In the genomic region with DNA sequence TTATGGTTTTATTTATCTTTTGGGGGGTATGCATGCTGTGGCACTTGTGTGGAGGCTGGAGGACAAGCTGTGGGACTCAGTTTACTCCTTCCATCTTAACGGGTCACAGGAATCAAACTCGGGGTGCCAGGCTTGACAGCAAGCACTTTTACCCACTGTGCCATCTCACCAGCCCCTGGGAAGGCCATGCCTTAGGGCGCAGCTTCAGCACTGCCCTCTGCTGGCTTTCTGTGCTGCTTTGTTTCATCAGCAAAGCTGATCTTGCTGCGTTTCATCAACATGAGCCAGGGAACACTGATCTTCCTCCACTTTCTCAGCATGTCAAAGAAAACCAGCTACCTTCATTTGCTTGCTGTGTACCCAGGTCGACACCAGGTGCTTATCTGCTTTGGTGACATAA, we compare ENCODE assay signal across 10 mouse cellular contexts.
DNase-seq lines count a peak whose midpoint lies in the region; ATAC-seq and TF ChIP-seq lines count a peak whose summit lies in the region.
"Had no signal": no experiment of that assay in that cellular context is flagged by ENCODE, and none has a peak within 500 bp of the region (broad histone marks: within the 10 kb centered on the region; RNA-seq: fewer than 3 reads in every experiment).

No protein-coding gene starts in this region.

- no peaks in the 10 kb centered on the region for H3K9me3 ChIP-seq in hindbrain, embryonic 14.5 days (ENCODE audit: control insufficient read depth, low read length)
- H3K9me3 ChIP-seq in hindbrain, embryonic 13.5 days, result no peaks in the 10 kb centered on the region
- peaks cover 13% of the 10 kb centered on the region; the same call in 1 of the 2 replicates for H3K9me3 ChIP-seq in E14TG2a.4 (ENCODE audit: low read length)
- H3K9me3 ChIP-seq: embryonic facial prominence, embryonic 12.5 days; lung, embryonic 15.5 days had no signal

- no peak for TF ChIP-seq POLR2A in olfactory bulb, adult 2 months (IDR thresholded peaks at IDR 0.05; ENCODE audit: insufficient read depth, low read depth, low read length)

- no peak for ATAC-seq in hindbrain, embryonic 14.5 days (ENCODE audit: low FRiP score)
- ATAC-seq in hindbrain, embryonic 13.5 days (ENCODE audit: low FRiP score), result no peak

- 41% methylated on average over 5 of the region's 5 CpGs for WGBS in hindbrain, embryonic 14.5 days
- WGBS in hindbrain, embryonic 13.5 days, result 36% methylated on average over 5 of the region's 5 CpGs
- WGBS in olfactory bulb, adult 2 months, result 33% methylated on average over 5 of the region's 5 CpGs

- no peak overlapping the region for H3K4me3 ChIP-seq in hindbrain, embryonic 14.5 days (replicated peaks; ENCODE audit: low read length)
- H3K4me3 ChIP-seq in hindbrain, embryonic 13.5 days, result no peak overlapping the region
- H3K4me3 ChIP-seq in E14TG2a.4 (replicated peaks; ENCODE audit: low read length), result no peak overlapping the region
- H3K4me3 ChIP-seq in olfactory bulb, adult 2 months (ENCODE audit: insufficient read depth, low read depth, low read length), result no peak overlapping the region
- H3K4me3 ChIP-seq: embryonic facial prominence, embryonic 12.5 days; lung, embryonic 15.5 days had no signal

- TF ChIP-seq CTCF in E14TG2a.4 (conservative IDR thresholded peaks at IDR 0.05; ENCODE audit: low read length), result peak; percentile 36
- TF ChIP-seq CTCF in olfactory bulb, adult 2 months (IDR thresholded peaks at IDR 0.05; ENCODE audit: insufficient read depth, low read depth, low read length), result peak; percentile 42

- no peak overlapping the region for H3K4me2 ChIP-seq in hindbrain, embryonic 14.5 days (replicated peaks)
- no peak overlapping the region for H3K4me2 ChIP-seq in hindbrain, embryonic 13.5 days
- H3K4me2 ChIP-seq: embryonic facial prominence, embryonic 12.5 days; lung, embryonic 15.5 days had no signal

- peak; percentile 29 for DNase-seq in hindbrain, embryonic 14.5 days (ENCODE audit: low spot score)
- DNase-seq in cerebellum, adult 11-12 months, result peak; percentile 7
- DNase-seq in gastrocnemius, postnatal 25 days, result peak; percentile 28
- DNase-seq in layer of hippocampus, postnatal 36 days, result peak; percentile 36 to 37
- peak; percentile 69 to 71 for DNase-seq in thymus, postnatal 36 days

- H3K4me1 ChIP-seq in hindbrain, embryonic 14.5 days (replicated peaks; ENCODE audit: control insufficient read depth, insufficient read depth, low read length), result no peaks in the 10 kb centered on the region
- no peaks in the 10 kb centered on the region for H3K4me1 ChIP-seq in hindbrain, embryonic 13.5 days (replicated peaks)
- no peaks in the 10 kb centered on the region for H3K4me1 ChIP-seq in E14TG2a.4 (replicated peaks; ENCODE audit: low read depth, low read length)
- H3K4me1 ChIP-seq in olfactory bulb, adult 2 months (ENCODE audit: control insufficient read depth, insufficient read depth, low read length), result no peaks in the 10 kb centered on the region
- H3K4me1 ChIP-seq: embryonic facial prominence, embryonic 12.5 days; lung, embryonic 15.5 days had no signal

- H3K9ac ChIP-seq in hindbrain, embryonic 14.5 days, result no peak overlapping the region
- no peak overlapping the region for H3K9ac ChIP-seq in hindbrain, embryonic 13.5 days
- H3K9ac ChIP-seq: embryonic facial prominence, embryonic 12.5 days; lung, embryonic 15.5 days had no signal

- no peak overlapping the region for H3K27ac ChIP-seq in hindbrain, embryonic 14.5 days
- H3K27ac ChIP-seq in hindbrain, embryonic 13.5 days, result no peak overlapping the region
- no peak overlapping the region for H3K27ac ChIP-seq in olfactory bulb, adult 2 months (ENCODE audit: insufficient read depth, low read depth, low read length)
- H3K27ac ChIP-seq: embryonic facial prominence, embryonic 12.5 days; lung, embryonic 15.5 days had no signal

- no peaks in the 10 kb centered on the region for H3K36me3 ChIP-seq in hindbrain, embryonic 14.5 days (replicated peaks; ENCODE audit: control insufficient read depth, insufficient read depth)
- H3K36me3 ChIP-seq in hindbrain, embryonic 13.5 days, result no peaks in the 10 kb centered on the region
- no peaks in the 10 kb centered on the region for H3K36me3 ChIP-seq in E14TG2a.4 (ENCODE audit: insufficient read depth, low read length)
- H3K36me3 ChIP-seq: embryonic facial prominence, embryonic 12.5 days; lung, embryonic 15.5 days had no signal

- no peaks in the 10 kb centered on the region for H3K27me3 ChIP-seq in hindbrain, embryonic 14.5 days (ENCODE audit: control insufficient read depth, insufficient read depth, low read length)
- no peaks in the 10 kb centered on the region for H3K27me3 ChIP-seq in hindbrain, embryonic 13.5 days
- no peaks in the 10 kb centered on the region for H3K27me3 ChIP-seq in E14TG2a.4 (ENCODE audit: insufficient read depth, low read length)
- H3K27me3 ChIP-seq: embryonic facial prominence, embryonic 12.5 days; lung, embryonic 15.5 days had no signal

Comparison
In these comparisons a context has a peak if more than half of its experiments do, and no peak if none do; other contexts are left out.
1. DNase-seq: peak in every context shown above with its lines; median percentile 70 in thymus, postnatal 36 days; 36 in layer of hippocampus, postnatal 36 days; 29 in hindbrain, embryonic 14.5 days; 28 in gastrocnemius, postnatal 25 days; 7 in cerebellum, adult 11-12 months.